Mouse (Mus musculus): ENCODE data around the gene Cfap100.
A peak's percentile ranks its signal among the peaks of the same experiment; 100 is the strongest.

GRCm38 (mm10) chr6:90428380-90428974 lies at the start of gene Cfap100:
- TF ChIP-seq CTCF (conservative IDR thresholded peaks at IDR 0.05; ENCODE audit: low read length) (peak; percentile 41; the same call in 1 of the 2 replicates), NANOG (IDR thresholded peaks at IDR 0.05; ENCODE audit: borderline replicate concordance, low read length) (no peak)

Data from E14TG2a.4 (cell line).